Mouse (Mus musculus) embryonic facial prominence, embryonic 11.5 days (tissue): ENCODE data around the gene Cds2. TPM values are rescaled to one million over a fixed set of nuclear protein-coding genes. Genes with fewer than 3 reads are reported as not detected.
A peak's percentile ranks its signal among the peaks of the same experiment; 100 is the strongest.
"Not testable (repeated sequence)": the region's sequence is repeated elsewhere in the genome, so short reads cannot be mapped to it uniquely, and the experiment has no call there.

ENCODE experiments used
- ATAC-seq: fragments of 200-750 bp; cut with Nextera tagmentation; replicated peaks from 2 replicates; pipeline ENCODE4 v1.8.0; 2017; ENCODE audit warnings: low read depth; ENCODE audit not compliant: insufficient number of reproducible peaks, low FRiP score, low TSS enrichment
- DNase-seq: peaks from one replicate; pipeline ENCODE4 v3.0.0-alpha.2; 2015; ENCODE audit warnings: low spot score
- H3K27ac ChIP-seq: fragments of 300-500 bp; sonication (generic); replicated peaks from 2 replicates; pipeline ENCODE4 v1.5.1; 2014; ENCODE audit warnings: mild to moderate bottlenecking, low read depth, low read length, control low read depth
- H3K27me3 ChIP-seq: fragments of 300-500 bp; sonication (generic); 2 replicates; pipeline ENCODE4 v1.6.1; 2014; ENCODE audit warnings: mild to moderate bottlenecking, low read length, moderate library complexity, mixed read lengths; ENCODE audit not compliant: control insufficient read depth, insufficient read depth
- H3K36me3 ChIP-seq: fragments of 300-500 bp; sonication (generic); replicated peaks from 2 replicates; pipeline ENCODE4 v1.6.1; 2014; ENCODE audit warnings: low read depth, mild to moderate bottlenecking, low read length, moderate library complexity, mixed read lengths; ENCODE audit not compliant: control insufficient read depth, insufficient read depth
- H3K4me1 ChIP-seq: fragments of 300-500 bp; sonication (generic); 2 replicates; pipeline ENCODE4 v1.6.1; 2014; ENCODE audit warnings: low read length, mixed read lengths; ENCODE audit not compliant: control insufficient read depth, insufficient read depth
- H3K4me2 ChIP-seq: fragments of 300-500 bp; sonication (generic); 2 replicates; pipeline ENCODE4 v1.6.1; 2014; ENCODE audit warnings: low read depth, mild to moderate bottlenecking, control low read depth, low read length, moderate library complexity
- H3K4me3 ChIP-seq: fragments of 300-500 bp; sonication (generic); 2 replicates; pipeline ENCODE4 v1.5.1; 2014; ENCODE audit warnings: low read depth, low read length, control low read depth
- H3K9ac ChIP-seq: fragments of 300-500 bp; sonication (generic); replicated peaks from 2 replicates; pipeline ENCODE4 v1.6.1; 2014; ENCODE audit warnings: mild to moderate bottlenecking, control low read depth, low read length
- H3K9me3 ChIP-seq: fragments of 300-500 bp; sonication (generic); replicated peaks from 2 replicates; pipeline ENCODE4 v1.6.1; 2016; ENCODE audit warnings: mild to moderate bottlenecking, low read length, inconsistent platforms, mixed read lengths; ENCODE audit not compliant: control insufficient read depth
- WGBS: fragments of 180-500 bp; shearing (Covaris S2); extraction: QIAGEN DNeasy Blood & Tissue Kit; methylation state at CpG from one replicate; pipeline ENCODE4 v1.1.7; 2014; 5-methylcytosine and 5-hydroxymethylcytosine counted together
- polyA plus RNA-seq: library from polyadenylated mRNA; unstranded; fragments of >200 nt; fragmentation: Nextera tagmentation; extraction: Ambion mirVana; gene quantifications from 2 replicates; pipeline ENCODE4 v1.2.1, GENCODE M21; 2014

Cds2 gene
- polyA plus RNA-seq, 1 experiment from 2014 or later: 32.2 TPM

DNA sequence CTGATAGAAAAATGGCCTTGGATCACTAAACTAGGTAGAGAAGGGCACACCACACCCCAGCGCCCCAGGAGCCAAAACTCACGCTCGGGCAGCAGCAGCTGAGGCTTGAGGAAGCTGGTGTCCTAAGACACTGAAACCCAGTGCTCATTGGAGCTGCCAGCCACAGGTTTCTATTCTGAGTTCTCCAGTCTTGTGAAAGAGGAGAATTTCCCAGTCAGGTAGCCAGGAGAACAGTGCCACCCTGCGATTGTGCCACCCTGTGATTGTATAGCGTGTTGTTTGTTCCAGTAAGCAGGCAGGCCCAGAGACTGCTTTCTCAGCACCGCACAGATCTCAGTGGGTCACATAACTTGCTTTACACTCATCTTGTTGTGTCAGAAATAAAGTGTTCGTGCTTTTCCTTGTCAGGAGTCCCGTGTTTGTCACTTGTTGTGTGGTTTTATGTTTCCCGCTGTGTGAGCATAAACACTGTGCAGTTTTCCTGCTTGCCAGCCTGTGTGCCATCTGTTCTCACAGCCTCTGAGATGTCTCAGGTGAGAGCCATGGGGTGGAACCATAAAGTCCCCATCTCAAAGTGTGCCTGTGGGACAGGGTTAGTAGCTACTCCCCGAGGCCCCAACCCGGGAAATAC lies 44.4 kb downstream of the Cds2 start:
- H3K4me2 ChIP-seq: no peak overlapping the region
- 97% methylated on average over 11 of the region's 11 CpGs for WGBS
- H3K4me3 ChIP-seq: no peak overlapping the region

GRCm38 (mm10) chr2:132308829-132309228 lies 45.9 kb downstream of the Cds2 start:
- no peak overlapping the region for H3K4me3 ChIP-seq
- H3K9ac ChIP-seq: no peak overlapping the region
- ATAC-seq: no peak
- no peak for DNase-seq
- H3K27ac ChIP-seq: no peak overlapping the region
- no peaks in the 10 kb centered on the region for H3K9me3 ChIP-seq
- no peaks in the 10 kb centered on the region for H3K27me3 ChIP-seq
- peaks cover 2% of the 10 kb centered on the region for H3K36me3 ChIP-seq
- 92% methylated on average over 6 of the region's 6 CpGs for WGBS
- no peak overlapping the region for H3K4me2 ChIP-seq
- H3K4me1 ChIP-seq: no peaks in the 10 kb centered on the region

More for the DNA sequence above, 44.4 kb downstream of the Cds2 start:
- Histone ChIP-seq H3K27ac (no peak overlapping the region), H3K4me1 (no peaks in the 10 kb centered on the region), H3K27me3 (no peaks in the 10 kb centered on the region), H3K9me3 (no peaks in the 10 kb centered on the region), H3K36me3 (peaks cover 2% of the 10 kb centered on the region), H3K9ac (no peak overlapping the region)
- DNase-seq (no peak), ATAC-seq (no peak)

- Histone ChIP-seq H3K27ac (no peak overlapping the region), H3K27me3 (no peaks in the 10 kb centered on the region), H3K4me3 (no peak overlapping the region), H3K4me2 (no peak overlapping the region), H3K4me1 (no peaks in the 10 kb centered on the region), H3K9ac (no peak overlapping the region), H3K36me3 (peaks cover 2% of the 10 kb centered on the region), H3K9me3 (no peaks in the 10 kb centered on the region)
- no peak for DNase-seq
- ATAC-seq: no peak
- 94% methylated on average over 6 of the region's 6 CpGs for WGBS
Measured at GRCm38 (mm10) chr2:132309398-132309930, 46.5 kb downstream of the Cds2 start.

- DNase-seq (no peak), ATAC-seq (no peak)
- Histone ChIP-seq H3K27me3 (no peaks in the 10 kb centered on the region), H3K36me3 (no peaks in the 10 kb centered on the region; the same call in 1 of the 2 replicates), H3K4me2 (no peak overlapping the region), H3K27ac (no peak overlapping the region), H3K9ac (no peak overlapping the region), H3K9me3 (no peaks in the 10 kb centered on the region), H3K4me1 (no peaks in the 10 kb centered on the region), H3K4me3 (no peak overlapping the region)
- WGBS: 84% methylated on average over 5 of the region's 5 CpGs
Measured at GRCm38 (mm10) chr2:132312616-132313015, 49.7 kb downstream of the Cds2 start.

GRCm38 (mm10) chr2:132313568-132313967 lies 50.6 kb downstream of the Cds2 start:
- Histone ChIP-seq H3K9me3 (no peaks in the 10 kb centered on the region), H3K27me3 (no peaks in the 10 kb centered on the region), H3K9ac (no peak overlapping the region), H3K36me3 (no peaks in the 10 kb centered on the region; the same call in 1 of the 2 replicates), H3K4me3 (no peak overlapping the region), H3K4me2 (no peak overlapping the region), H3K27ac (no peak overlapping the region), H3K4me1 (no peaks in the 10 kb centered on the region)
- WGBS: 84% methylated on average over 2 of the region's 2 CpGs
- peak; percentile 37; the same call in 1 of the 2 replicates for ATAC-seq
- DNase-seq: no peak

- not testable (repeated sequence) for DNase-seq, H3K27ac ChIP-seq, H3K4me2 ChIP-seq, H3K27me3 ChIP-seq, H3K9ac ChIP-seq, H3K4me3 ChIP-seq, H3K4me1 ChIP-seq, H3K36me3 ChIP-seq, H3K9me3 ChIP-seq, ATAC-seq
- WGBS: 83% methylated on average over 8 of the region's 8 CpGs
Measured at GRCm38 (mm10) chr2:132314057-132314456, 51.1 kb downstream of the Cds2 start.

DNA sequence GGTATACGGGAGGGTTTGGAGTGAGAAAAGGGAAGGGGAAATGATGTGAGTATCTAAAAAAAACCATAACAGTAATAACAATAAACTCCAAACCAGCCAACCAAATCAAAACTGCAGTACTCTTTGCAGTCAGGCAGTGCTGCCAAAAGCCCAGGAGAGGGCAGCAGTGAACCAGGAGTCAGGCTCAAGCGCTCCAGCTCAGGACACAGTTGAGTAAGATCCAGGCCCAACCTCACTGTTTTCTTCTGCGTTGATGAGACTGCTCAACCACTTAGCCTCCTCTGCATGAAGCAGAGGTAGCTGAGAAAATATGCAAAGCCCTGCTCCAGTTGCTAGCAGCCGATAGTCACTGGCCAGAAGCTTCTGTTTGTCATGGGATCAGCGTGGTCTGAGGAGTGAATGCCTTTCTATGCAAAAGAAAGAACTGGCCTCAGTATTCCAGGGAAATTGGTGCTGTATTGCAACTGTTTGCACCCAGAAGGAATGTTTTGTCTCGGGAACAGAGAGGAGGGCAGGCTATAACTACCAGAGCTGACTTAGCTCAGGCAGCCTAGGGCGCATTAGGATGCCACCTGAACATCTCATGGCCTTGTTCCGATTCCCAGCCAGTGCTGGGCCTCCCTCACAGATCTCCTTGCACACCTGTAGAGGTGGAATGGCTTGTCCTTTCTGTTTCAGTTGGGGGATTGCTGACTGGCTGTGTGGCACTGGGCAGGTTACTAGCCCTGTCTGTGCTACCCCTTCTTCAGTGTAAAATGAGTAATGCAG lies 53.3 kb downstream of the Cds2 start:
- DNase-seq (peak; percentile 84), ATAC-seq (peak; percentile 55; the same call in 1 of the 2 replicates)
- 44% methylated on average over 8 of the region's 8 CpGs for WGBS
- no peak overlapping the region for H3K4me3 ChIP-seq
- H3K27me3 ChIP-seq: no peaks in the 10 kb centered on the region
- no peak overlapping the region for H3K4me2 ChIP-seq
- no peaks in the 10 kb centered on the region for H3K36me3 ChIP-seq
- H3K27ac ChIP-seq: no peak overlapping the region
- no peaks in the 10 kb centered on the region for H3K9me3 ChIP-seq
- no peak overlapping the region for H3K9ac ChIP-seq
- no peaks in the 10 kb centered on the region for H3K4me1 ChIP-seq

- DNase-seq: no peak
- H3K4me3 ChIP-seq: no peak overlapping the region
- no peak overlapping the region for H3K27ac ChIP-seq
- no peak overlapping the region for H3K9ac ChIP-seq
- ATAC-seq: no peak
- H3K27me3 ChIP-seq: no peaks in the 10 kb centered on the region
- 85% methylated on average over 1 of the region's 1 CpGs for WGBS
- H3K9me3 ChIP-seq: no peaks in the 10 kb centered on the region
- H3K36me3 ChIP-seq: no peaks in the 10 kb centered on the region
- no peak overlapping the region for H3K4me2 ChIP-seq
- no peaks in the 10 kb centered on the region for H3K4me1 ChIP-seq
Measured at GRCm38 (mm10) chr2:132317178-132317577, 54.2 kb downstream of the Cds2 start.
